Mouse (Mus musculus) colon, adult 2 months (tissue): ENCODE data around the gene Mup4. TPM values are rescaled to one million over a fixed set of nuclear protein-coding genes. Genes with fewer than 3 reads are reported as not detected.

Experiments used
- polyA plus RNA-seq: library from polyadenylated mRNA; depleted of rRNA; stranded (reverse); fragments of >200 nt; gene quantifications from 2 replicates; pipeline ENCODE4 v1.2.3, GENCODE M21; 2012; rRNA removed

Mup4 gene
- polyA plus RNA-seq: not detected in 2 replicates

DNA sequence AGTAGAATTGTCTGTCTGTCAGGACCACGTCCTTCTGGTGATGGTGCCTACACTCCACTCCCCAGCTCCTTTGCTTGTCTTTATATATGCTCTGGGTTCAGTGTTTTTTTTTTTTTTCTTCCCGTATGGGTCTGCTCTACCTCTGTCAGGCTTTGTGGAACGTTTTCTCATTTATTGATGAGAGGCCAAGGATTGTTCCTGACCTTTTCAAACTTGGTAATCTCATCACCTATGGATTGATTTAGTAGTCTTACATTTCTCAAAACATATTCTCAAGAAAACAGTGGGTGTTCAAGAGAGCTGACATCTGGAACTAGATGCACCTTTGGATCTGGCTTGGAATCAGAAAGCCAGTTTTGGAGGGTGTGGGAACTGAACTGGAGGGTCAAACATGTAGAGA lies at the start of gene Mup4:
Gene Mup4, minus strand, starts transcription at position 101 of the 400 bp plus-strand sequence.

DNA sequence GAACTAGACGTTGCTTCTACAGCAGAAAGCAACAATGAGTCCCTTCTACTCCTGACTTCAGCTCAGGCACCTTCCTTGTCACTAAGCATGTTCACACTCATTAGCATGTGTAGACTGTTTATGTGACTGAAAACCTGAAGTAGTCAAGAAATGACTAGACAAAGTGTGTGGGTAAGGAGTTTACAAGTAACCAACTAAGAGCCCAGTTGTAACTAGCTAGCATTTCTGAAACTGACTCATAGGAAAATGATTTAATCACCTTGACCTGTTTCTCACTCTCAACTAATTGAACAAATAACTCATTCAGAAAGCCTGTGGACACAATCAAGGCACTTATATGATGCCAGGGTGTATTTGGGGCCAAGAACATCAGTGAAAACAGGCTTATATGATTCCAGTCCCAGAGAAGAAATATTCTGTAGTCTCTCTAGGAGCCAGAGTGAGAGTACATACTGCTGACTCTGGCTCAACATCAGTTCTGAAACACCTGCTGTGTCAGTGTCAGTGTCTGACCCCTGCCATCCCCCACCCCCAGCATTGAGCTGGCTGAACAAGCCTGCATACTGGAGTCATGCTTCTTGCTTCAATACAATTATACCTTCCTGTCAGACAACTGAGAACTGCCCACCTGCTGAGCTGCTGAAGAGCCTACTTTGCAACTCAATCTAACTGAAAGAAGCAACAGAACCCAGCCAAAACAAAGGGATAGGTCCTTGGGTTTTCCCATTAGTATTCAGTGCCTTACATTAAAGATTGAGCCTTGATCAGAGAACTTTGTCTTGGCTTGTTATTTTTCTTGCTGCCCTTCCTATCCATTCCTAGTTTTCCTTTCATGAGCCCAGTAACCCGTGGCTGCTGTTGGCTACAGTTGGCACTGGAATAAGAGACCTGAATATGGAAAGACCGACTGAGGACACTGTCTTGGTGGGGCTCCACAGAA lies 3.2 kb upstream of the Mup4 start, which contains the start of gene Mup6:
Gene Mup6, plus strand, starts transcription at position 890 of the 940 bp plus-strand sequence.

DNA sequence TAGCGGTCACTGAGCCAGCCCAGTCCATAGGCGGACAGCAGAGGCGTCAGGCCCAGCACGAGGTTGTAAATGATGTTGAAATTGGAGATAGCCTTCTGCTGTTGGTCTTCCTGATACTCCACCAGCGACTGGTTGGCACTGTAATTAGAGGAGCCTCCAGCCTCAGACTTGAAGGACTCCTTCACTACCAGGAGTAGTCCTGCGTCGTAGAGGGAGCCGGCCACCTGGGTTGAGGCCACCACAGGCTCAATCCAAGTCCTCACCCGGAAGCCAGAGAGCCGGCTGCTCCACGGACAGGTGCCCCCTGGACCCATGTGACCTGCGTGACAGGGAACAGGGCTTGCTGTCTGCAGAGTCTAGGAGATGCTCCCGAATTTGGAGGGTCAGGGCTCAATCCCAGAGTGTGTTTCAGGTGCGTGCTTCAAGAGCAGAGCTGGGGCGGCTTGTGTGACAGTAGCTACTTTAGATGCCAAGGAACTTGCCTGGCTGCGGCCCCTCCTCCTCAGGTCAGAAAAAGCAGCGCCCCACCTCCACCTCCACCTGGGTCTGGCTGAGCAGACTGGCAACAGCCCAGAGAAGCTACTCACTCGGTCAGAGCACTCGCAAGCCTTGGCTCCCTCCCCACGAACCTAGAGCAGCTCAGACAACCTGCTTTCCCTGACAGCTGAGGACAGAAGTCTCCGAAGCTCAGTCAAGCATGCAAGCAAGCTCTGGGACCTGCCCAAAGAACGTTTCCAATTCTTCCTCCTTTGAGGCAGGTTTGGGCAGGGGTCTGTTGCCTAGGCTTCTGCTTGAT lies 45.7 kb downstream of the Mup4 start, which contains the start of gene Slc46a2:
Gene Slc46a2, minus strand, starts transcription at position 449 of the 796 bp plus-strand sequence.

Other genes with a start within 250 kb of the Mup4 start
- 5.5 and 5.8 TPM in 2 replicates for gene Inip, start 159.1 kb downstream of the Mup4 start, polyA plus RNA-seq
- 1.7 and 3.2 TPM in 2 replicates for gene Snx30, start 154.9 kb downstream of the Mup4 start, polyA plus RNA-seq
- gene Slc46a2, start 45.7 kb downstream of the Mup4 start, polyA plus RNA-seq: not detected in 2 replicates
- gene Mup6, start 3.6 kb upstream of the Mup4 start, polyA plus RNA-seq: not detected in 2 replicates
- gene Mup7, start 109.8 kb upstream of the Mup4 start, polyA plus RNA-seq: not detected in 2 replicates
- not detected in 2 replicates for gene Mup2, start 193.6 kb upstream of the Mup4 start, polyA plus RNA-seq